Mouse (Mus musculus): Measurements from ENCODE around the gene Dlgap1.

GRCm38 (mm10) chr17:70748476-70748830 lies 779.6 kb downstream of the Dlgap1 start:
- no peak for TF ChIP-seq CTCF (conservative IDR thresholded peaks at IDR 0.05; ENCODE audit: low read length)
- TF ChIP-seq POU5F1 (IDR thresholded peaks at IDR 0.05; ENCODE audit: borderline replicate concordance, low read length), result no peak
- TF ChIP-seq NANOG (IDR thresholded peaks at IDR 0.05; ENCODE audit: borderline replicate concordance, low read length), result no peak
